15 mouse cellular contexts compared by ENCODE assay signal in genomic region chr11:114218732-114219506, GRCm38 (mm10).
A peak's percentile ranks its signal among the peaks of the same experiment; 100 is the strongest.
DNase-seq lines count a peak whose midpoint lies in the region; ATAC-seq and TF ChIP-seq lines count a peak whose summit lies in the region.
"Had no signal": no experiment of that assay in that cellular context is flagged by ENCODE, and none has a peak within 500 bp of the region (broad histone marks: within the 10 kb centered on the region; RNA-seq: fewer than 3 reads in every experiment).

No protein-coding gene starts in this region.

- H3K4me3 ChIP-seq in heart, embryonic 12.5 days: no peak overlapping the region
- peak overlapping the region; percentile 91 for H3K4me3 ChIP-seq in testis, adult 2 months (ENCODE audit: control insufficient read depth, low read depth, low read length)
- no peak overlapping the region for H3K4me3 ChIP-seq in hindbrain, embryonic 15.5 days
- H3K4me3 ChIP-seq in cerebellum, adult 2 months (replicated peaks; ENCODE audit: insufficient read depth, low read depth, low read length): no peak overlapping the region
- H3K4me3 ChIP-seq: midbrain, embryonic 12.5 days had no signal

- TF ChIP-seq CTCF in testis, adult 2 months (IDR thresholded peaks at IDR 0.05; ENCODE audit: control insufficient read depth, insufficient read depth, insufficient replicate concordance, low read depth, low read length): no peak
- TF ChIP-seq CTCF in cerebellum, adult 2 months (IDR thresholded peaks at IDR 0.05; ENCODE audit: borderline replicate concordance, insufficient read depth, low read depth, low read length): no peak

- H3K4me1 ChIP-seq in heart, embryonic 12.5 days (replicated peaks): peaks cover 35% of the 10 kb centered on the region
- peaks cover 7% of the 10 kb centered on the region for H3K4me1 ChIP-seq in testis, adult 2 months (ENCODE audit: control insufficient read depth, insufficient read depth, low read length)
- H3K4me1 ChIP-seq in hindbrain, embryonic 15.5 days (replicated peaks): peaks cover 35% of the 10 kb centered on the region
- 0 out of 2 replicates have a peak, but pooled peaks cover 3% of the 10 kb centered on the region for H3K4me1 ChIP-seq in cerebellum, adult 2 months (ENCODE audit: control insufficient read depth, insufficient read depth, low read length)

- TF ChIP-seq POLR2A in testis, adult 2 months (IDR thresholded peaks at IDR 0.05; ENCODE audit: control insufficient read depth, low read depth, low read length): no peak
- TF ChIP-seq POLR2A in cerebellum, adult 2 months (IDR thresholded peaks at IDR 0.05; ENCODE audit: borderline replicate concordance, insufficient read depth, low read length): no peak

- intact Hi-C loops in heart, postnatal 36 days (cut with DNase I): no loop called here

- no peak for ATAC-seq in heart, embryonic 12.5 days (ENCODE audit: insufficient number of reproducible peaks, low FRiP score)
- ATAC-seq in hindbrain, embryonic 15.5 days (ENCODE audit: low FRiP score, low read depth): no peak
- ATAC-seq: forebrain, embryonic 16.5 days; lung, postnatal 0 days had no signal

- H3K9ac ChIP-seq in heart, embryonic 12.5 days: peak overlapping the region; percentile 26; the same call in 1 of the 2 replicates
- no peak overlapping the region for H3K9ac ChIP-seq in hindbrain, embryonic 15.5 days
- H3K9ac ChIP-seq: midbrain, embryonic 12.5 days had no signal

- DNase-seq in heart, postnatal 36 days: no peak
- DNase-seq in testis, postnatal 10 days (ENCODE audit: low spot score): no peak
- peak; percentile 30 for DNase-seq in testis, postnatal 14 days (ENCODE audit: low spot score)
- no peak for DNase-seq in cerebellum, adult 2 months
- no peak for DNase-seq in urinary bladder, postnatal 36 days (ENCODE audit: low spot score in 2 of 2)
- DNase-seq: cerebellum, postnatal 25 days; kidney, adult 11 months; spleen, adult 18-20 months had no signal

- peak overlapping the region; percentile 75 for H3K27ac ChIP-seq in heart, embryonic 12.5 days (ENCODE audit: poor library complexity, severe bottlenecking)
- no peak overlapping the region for H3K27ac ChIP-seq in testis, adult 2 months (ENCODE audit: control insufficient read depth, insufficient read depth, low read depth, low read length)
- peak overlapping the region; percentile 15; the same call in 1 of the 2 replicates for H3K27ac ChIP-seq in hindbrain, embryonic 15.5 days (replicated peaks)
- no peak overlapping the region for H3K27ac ChIP-seq in cerebellum, adult 2 months (ENCODE audit: insufficient read depth, low read length)
- H3K27ac ChIP-seq: midbrain, embryonic 12.5 days had no signal

- WGBS in heart, embryonic 12.5 days: 16% methylated on average over 9 of the region's 9 CpGs
- 22% methylated on average over 9 of the region's 9 CpGs for WGBS in hindbrain, embryonic 15.5 days
- 38% methylated on average over 9 of the region's 9 CpGs for WGBS in cerebellum, adult 2 months

- H3K27me3 ChIP-seq in heart, embryonic 12.5 days (replicated peaks): no peaks in the 10 kb centered on the region
- no peaks in the 10 kb centered on the region for H3K27me3 ChIP-seq in testis, adult 2 months (ENCODE audit: control insufficient read depth, insufficient read depth, low read length)
- H3K27me3 ChIP-seq in hindbrain, embryonic 15.5 days: no peaks in the 10 kb centered on the region
- H3K27me3 ChIP-seq in cerebellum, adult 2 months (ENCODE audit: control insufficient read depth, insufficient read depth, low read length): no peaks in the 10 kb centered on the region; the same call in 1 of the 2 replicates

- H3K9me3 ChIP-seq in heart, embryonic 12.5 days (replicated peaks): peaks cover 4% of the 10 kb centered on the region
- H3K9me3 ChIP-seq in hindbrain, embryonic 15.5 days: no peaks in the 10 kb centered on the region
- H3K9me3 ChIP-seq: midbrain, embryonic 12.5 days had no signal

- H3K4me2 ChIP-seq in heart, embryonic 12.5 days: peak overlapping the region; percentile 52
- no peak overlapping the region for H3K4me2 ChIP-seq in hindbrain, embryonic 15.5 days
- H3K4me2 ChIP-seq: liver, embryonic 11.5 days; midbrain, embryonic 12.5 days had no signal

- no peaks in the 10 kb centered on the region for H3K36me3 ChIP-seq in heart, embryonic 12.5 days
- no peaks in the 10 kb centered on the region for H3K36me3 ChIP-seq in testis, adult 2 months (ENCODE audit: control insufficient read depth, insufficient read depth, low read length)
- no peaks in the 10 kb centered on the region for H3K36me3 ChIP-seq in hindbrain, embryonic 15.5 days
- H3K36me3 ChIP-seq: midbrain, embryonic 12.5 days had no signal

Comparison
In these comparisons a context has a peak if more than half of its experiments do, and no peak if none do; other contexts are left out.
1. H3K27ac ChIP-seq: peak in heart, embryonic 12.5 days (single experiment) and hindbrain, embryonic 15.5 days (single experiment); none in testis, adult 2 months (single experiment) and cerebellum, adult 2 months (single experiment).